Mouse (Mus musculus) ES-E14 (cell line): ENCODE data around the gene Flywch2.

Experiments used
- CHD2 ChIP-seq: IDR thresholded peaks from 2 replicates; pipeline ENCODE4 v1.6.1; 2014; ENCODE audit warnings: mild to moderate bottlenecking, low read depth, low read length, inconsistent platforms
- HCFC1 ChIP-seq: IDR thresholded peaks from 2 replicates; pipeline ENCODE4 v1.6.1; 2012; ENCODE audit warnings: low read length, inconsistent platforms, borderline replicate concordance; ENCODE audit not compliant: insufficient read depth
- ZC3H11A ChIP-seq: IDR thresholded peaks from 2 replicates; pipeline ENCODE4 v1.6.1; 2012; ENCODE audit warnings: low read depth, mild to moderate bottlenecking, inconsistent platforms, low read length, borderline replicate concordance

DNA sequence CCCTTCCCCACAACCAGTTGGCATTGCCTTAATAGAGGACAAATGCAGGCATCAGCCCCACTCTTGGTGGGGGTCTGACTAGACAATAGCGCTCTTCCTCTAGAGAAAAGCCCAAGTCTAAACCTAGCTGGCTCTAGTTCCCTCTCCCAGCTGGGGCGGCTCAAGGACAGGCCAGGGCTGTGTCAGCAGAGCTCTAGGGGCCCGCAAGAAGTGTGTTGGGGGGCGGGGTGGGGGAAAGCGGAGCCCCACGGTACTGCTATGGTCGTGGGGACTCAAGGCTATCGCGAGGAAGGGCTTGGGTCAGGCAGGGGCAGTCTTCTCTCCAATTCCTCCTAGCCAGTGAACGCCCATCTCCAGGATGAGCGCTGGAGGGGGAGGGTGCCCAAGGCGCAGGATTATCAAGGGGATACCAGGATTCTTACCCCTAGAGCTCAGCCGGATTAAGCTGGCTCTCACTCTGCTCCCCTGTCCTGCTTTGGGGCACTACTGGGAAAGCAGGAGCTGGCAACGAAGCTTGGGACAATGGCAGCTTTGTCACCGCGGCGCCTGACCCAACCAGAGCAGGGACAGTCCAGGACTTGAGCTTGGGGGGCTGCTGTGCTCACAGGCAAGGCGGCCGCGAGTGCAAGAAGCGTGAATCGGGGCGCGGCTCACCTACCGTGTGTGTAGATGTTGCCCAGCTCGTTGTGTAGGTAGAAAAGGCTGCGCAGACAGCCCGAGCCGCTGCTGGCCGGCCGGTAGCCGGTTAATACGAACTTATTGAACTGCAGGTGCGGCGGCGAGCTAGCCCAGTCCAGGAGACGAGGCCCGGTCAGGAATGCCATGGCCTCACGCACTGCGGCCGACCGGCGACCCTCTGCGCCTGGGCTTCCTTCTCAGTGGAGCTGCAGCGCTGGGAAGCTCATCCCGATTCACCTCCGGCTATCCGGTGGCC, 46.4 kb downstream of the Flywch2 start:
- TF ChIP-seq ZC3H11A = no peak
- no peak for TF ChIP-seq HCFC1
- peak; percentile 19; the same call in 1 of the 2 replicates for TF ChIP-seq CHD2
